Mouse (Mus musculus) MEL (cell line): Measurements from ENCODE around the gene Ncam1. TPM values are rescaled to one million over a fixed set of nuclear protein-coding genes. Genes with fewer than 3 reads are reported as not detected.

ENCODE experiments used
- DNase-seq: peaks from one replicate; pipeline ENCODE4 v3.0.0; 2011; ENCODE audit warnings: low read depth, low spot score
- H3K27ac ChIP-seq: 2 replicates; pipeline ENCODE4 v1.5.1; 2012; ENCODE audit warnings: low read depth, mild to moderate bottlenecking, control low read depth, low read length, moderate library complexity; ENCODE audit not compliant: control insufficient read depth
- H3K27me3 ChIP-seq, 2 experiments: fragments of 150-350 bp in 1 of 2; sonication (generic) in 1 of 2; 2 replicates each; pipeline ENCODE4 v1.6.1; 2012; ENCODE audit warnings: low read length in 2 of 2, mild to moderate bottlenecking in 2 of 2, improper control_type of control experiment in 1 of 2, moderate library complexity in 1 of 2; ENCODE audit not compliant: insufficient read depth in 2 of 2, control insufficient read depth in 1 of 2
- H3K36me3 ChIP-seq, 2 experiments: 2 replicates each; pipeline ENCODE4 v1.6.1; 2012 to 2014; ENCODE audit warnings: low read length in 2 of 2, improper control_type of control experiment in 1 of 2, inconsistent platforms in 1 of 2, mild to moderate bottlenecking in 1 of 2; ENCODE audit not compliant: insufficient read depth in 2 of 2, control insufficient read depth in 1 of 2
- H3K4me1 ChIP-seq, 2 experiments: fragments of 150-350 bp in 1 of 2; sonication (generic) in 1 of 2; 2 replicates each; pipeline ENCODE4 v1.6.1; 2012; ENCODE audit warnings: low read length in 2 of 2, improper control_type of control experiment in 1 of 2, mild to moderate bottlenecking in 1 of 2; ENCODE audit not compliant: insufficient read depth in 2 of 2, control insufficient read depth in 1 of 2
- H3K4me3 ChIP-seq, 2 experiments: fragments of 150-350 bp in 1 of 2; sonication (generic) in 1 of 2; 2 replicates each; pipeline ENCODE4 v1.5.1; 2012; ENCODE audit warnings: low read depth in 2 of 2, low read length in 2 of 2, mild to moderate bottlenecking in 2 of 2, moderate library complexity in 2 of 2, control low read depth in 1 of 2, improper control_type of control experiment in 1 of 2; ENCODE audit not compliant: control insufficient read depth in 1 of 2, insufficient read depth in 1 of 2
- H3K79me2 ChIP-seq: 2 replicates; pipeline ENCODE4 v1.6.1; 2012; ENCODE audit warnings: mild to moderate bottlenecking, low read length, moderate library complexity; ENCODE audit not compliant: control insufficient read depth, poor library complexity, insufficient read depth
- H3K9ac ChIP-seq: 2 replicates; pipeline ENCODE4 v1.6.1; 2012; ENCODE audit warnings: low read depth, mild to moderate bottlenecking, control low read depth, low read length, moderate library complexity; ENCODE audit not compliant: control insufficient read depth, poor library complexity, severe bottlenecking
- H3K9me3 ChIP-seq: fragments of 150-350 bp; sonication (generic); replicated peaks from 2 replicates; pipeline ENCODE4 v1.6.1; 2012; ENCODE audit warnings: mild to moderate bottlenecking, low read length, improper control_type of control experiment, moderate library complexity; ENCODE audit not compliant: insufficient read depth
- CHD1 ChIP-seq: IDR thresholded peaks from 2 replicates; pipeline ENCODE4 v1.6.1; 2012; ENCODE audit warnings: low read depth, mild to moderate bottlenecking, inconsistent platforms, low read length, improper control_type of control experiment
- CTCF ChIP-seq, 3 experiments: IDR thresholded peaks in 2 of 3; conservative IDR thresholded peaks in 1 of 3; 2 replicates each; pipeline ENCODE4 v1.5.1; 2011 to 2012; ENCODE audit warnings: low read length in 3 of 3, low read depth in 2 of 3, mild to moderate bottlenecking in 2 of 3, improper control_type of control experiment in 1 of 3, inconsistent platforms in 1 of 3, mixed read lengths in 1 of 3, moderate library complexity in 1 of 3; ENCODE audit not compliant: control insufficient read depth in 1 of 3, insufficient read depth in 1 of 3, poor library complexity in 1 of 3, severe bottlenecking in 1 of 3
- E2F4 ChIP-seq: IDR thresholded peaks from 2 replicates; pipeline ENCODE4 v1.6.1; 2011; ENCODE audit warnings: low read depth, low read length, improper control_type of control experiment, borderline replicate concordance
- ELF1 ChIP-seq: IDR thresholded peaks from 2 replicates; pipeline ENCODE4 v1.6.1; 2014; ENCODE audit warnings: low read depth, mild to moderate bottlenecking, inconsistent platforms, low read length, improper control_type of control experiment, moderate library complexity
- EP300 ChIP-seq, 2 experiments: IDR thresholded peaks; 2 replicates each; pipeline ENCODE4 v1.6.1; 2011; ENCODE audit warnings: improper control_type of control experiment in 2 of 2, low read length in 2 of 2, low read depth in 1 of 2, mild to moderate bottlenecking in 1 of 2
- ETS1 ChIP-seq: IDR thresholded peaks from 2 replicates; pipeline ENCODE4 v1.6.1; 2012; ENCODE audit warnings: low read depth, mild to moderate bottlenecking, inconsistent platforms, low read length, improper control_type of control experiment, moderate library complexity
- GABPA ChIP-seq: IDR thresholded peaks from 2 replicates; pipeline ENCODE4 v1.6.1; 2012; ENCODE audit warnings: low read depth, mild to moderate bottlenecking, inconsistent platforms, low read length, improper control_type of control experiment, moderate library complexity
- GATA1 ChIP-seq: IDR thresholded peaks from 2 replicates; pipeline ENCODE4 v1.6.1; 2011; ENCODE audit warnings: low read depth, low read length, improper control_type of control experiment
- HCFC1 ChIP-seq: IDR thresholded peaks from 2 replicates; pipeline ENCODE4 v1.6.1; 2012; ENCODE audit warnings: low read depth, mild to moderate bottlenecking, inconsistent platforms, low read length, improper control_type of control experiment, moderate library complexity
- JUND ChIP-seq: IDR thresholded peaks from 2 replicates; pipeline ENCODE4 v1.6.1; 2011; ENCODE audit warnings: low read depth, mild to moderate bottlenecking, improper control_type of control experiment, low read length
- KAT2A ChIP-seq: conservative IDR thresholded peaks from 2 replicates; pipeline ENCODE4 v1.6.1; 2012; ENCODE audit warnings: low read depth, low read length, improper control_type of control experiment, inconsistent platforms
- MAFK ChIP-seq: IDR thresholded peaks from 2 replicates; pipeline ENCODE4 v1.6.1; 2011; ENCODE audit warnings: low read depth, mild to moderate bottlenecking, low read length, improper control_type of control experiment, borderline replicate concordance
- MEF2A ChIP-seq: IDR thresholded peaks from 2 replicates; pipeline ENCODE4 v1.6.1; 2014; ENCODE audit warnings: low read depth, mild to moderate bottlenecking, inconsistent platforms, low read length, improper control_type of control experiment; ENCODE audit not compliant: poor library complexity, insufficient replicate concordance, severe bottlenecking; ENCODE audit errors: extremely low read depth
- MYB ChIP-seq: IDR thresholded peaks from 2 replicates; pipeline ENCODE4 v1.6.1; 2011; ENCODE audit warnings: mild to moderate bottlenecking, low read depth, low read length, improper control_type of control experiment
- MYC ChIP-seq: IDR thresholded peaks from 2 replicates; pipeline ENCODE4 v1.6.1; 2011; ENCODE audit warnings: low read depth, mild to moderate bottlenecking, low read length, improper control_type of control experiment, moderate library complexity
- POLR2A ChIP-seq, 2 experiments: IDR thresholded peaks; 2 replicates each; pipeline ENCODE4 v1.6.1; 2011 to 2012; ENCODE audit warnings: low read length in 2 of 2, mild to moderate bottlenecking in 2 of 2, control low read depth in 1 of 2, improper control_type of control experiment in 1 of 2, low read depth in 1 of 2, moderate library complexity in 1 of 2; ENCODE audit not compliant: control insufficient read depth in 1 of 2, insufficient read depth in 1 of 2, poor library complexity in 1 of 2
- POLR2AphosphoS2 ChIP-seq: IDR thresholded peaks from 2 replicates; pipeline ENCODE4 v1.6.1; 2011; ENCODE audit warnings: low read length, improper control_type of control experiment
- POLR2AphosphoS5 ChIP-seq: IDR thresholded peaks from 2 replicates; pipeline ENCODE4 v1.6.1; 2012; ENCODE audit warnings: low read depth, borderline replicate concordance, mild to moderate bottlenecking, inconsistent platforms, low read length, moderate library complexity, mixed read lengths
- RAD21 ChIP-seq: IDR thresholded peaks from 2 replicates; pipeline ENCODE4 v1.6.1; 2011; ENCODE audit warnings: mild to moderate bottlenecking, low read depth, low read length, improper control_type of control experiment
- RCOR1 ChIP-seq: IDR thresholded peaks from 2 replicates; pipeline ENCODE4 v1.6.1; 2012; ENCODE audit warnings: low read depth, mild to moderate bottlenecking, inconsistent platforms, low read length, improper control_type of control experiment
- SMC3 ChIP-seq: IDR thresholded peaks from 2 replicates; pipeline ENCODE4 v1.6.1; 2011; ENCODE audit warnings: low read depth, low read length, improper control_type of control experiment
- TAL1 ChIP-seq: IDR thresholded peaks from 2 replicates; pipeline ENCODE4 v1.6.1; 2012; ENCODE audit warnings: mild to moderate bottlenecking, inconsistent platforms, low read length, moderate library complexity, mixed read lengths
- TBP ChIP-seq: IDR thresholded peaks from 2 replicates; pipeline ENCODE4 v1.8.0; 2011; ENCODE audit warnings: low read depth, low read length, improper control_type of control experiment
- UBTF ChIP-seq: IDR thresholded peaks from 2 replicates; pipeline ENCODE4 v1.6.1; 2012; ENCODE audit warnings: low read depth, mild to moderate bottlenecking, inconsistent platforms, low read length, improper control_type of control experiment, moderate library complexity, borderline replicate concordance; ENCODE audit not compliant: insufficient read depth
- USF2 ChIP-seq, 2 experiments: IDR thresholded peaks; 2 replicates each; pipeline ENCODE4 v1.6.1; 2011 to 2012; ENCODE audit warnings: improper control_type of control experiment in 2 of 2, low read length in 2 of 2, borderline replicate concordance in 1 of 2, inconsistent platforms in 1 of 2, low read depth in 1 of 2, mild to moderate bottlenecking in 1 of 2; ENCODE audit not compliant: insufficient read depth in 1 of 2
- ZC3H11A ChIP-seq: IDR thresholded peaks from 2 replicates; pipeline ENCODE4 v1.6.1; 2012; ENCODE audit warnings: low read depth, mild to moderate bottlenecking, inconsistent platforms, low read length, improper control_type of control experiment
- ZKSCAN1 ChIP-seq: IDR thresholded peaks from 2 replicates; pipeline ENCODE4 v1.6.1; 2012; ENCODE audit warnings: low read depth, mild to moderate bottlenecking, inconsistent platforms, low read length, improper control_type of control experiment, moderate library complexity
- polyA plus RNA-seq, 2 experiments: library from polyadenylated mRNA; stranded (reverse) in 1 of 2; unstranded in 1 of 2; fragments of >175 nt in 1 of 2; fragments of >200 nt in 1 of 2; gene quantifications; 2 replicates each; pipeline versions ENCODE4 v1.2.1 to v1.2.4; 2012; ENCODE audit warnings: low replicate concordance in 2 of 2, low read depth in 1 of 2; ENCODE audit not compliant: insufficient read length in 2 of 2, insufficient read depth in 1 of 2, missing spikeins in 1 of 2
- total RNA-seq: library from RNA; depleted of rRNA; stranded (reverse); fragments of 300-350 nt; gene quantifications from 2 replicates; pipeline ENCODE4 v1.2.3, GENCODE M21; 2012

Ncam1 gene
- total and polyA plus RNA-seq, 3 experiments = not detected

GRCm38 (mm10) chr9:49739935-49740334 lies 58.8 kb downstream of the Ncam1 start:
- Histone ChIP-seq H3K27me3 (no peaks in the 10 kb centered on the region), H3K79me2 (no peaks in the 10 kb centered on the region), H3K9ac (no peak overlapping the region), H3K27ac (no peak overlapping the region), H3K4me1 (no peaks in the 10 kb centered on the region), H3K36me3 (no peaks in the 10 kb centered on the region), H3K4me3 (no peak overlapping the region), H3K9me3 (no peaks in the 10 kb centered on the region)
- DNase-seq = no peak
- no peak for TF ChIP-seq SMC3
- no peak for TF ChIP-seq UBTF
- no peak for TF ChIP-seq ZKSCAN1
- no peak for TF ChIP-seq CTCF (IDR thresholded peaks at IDR 0.05 in 2 of 3, conservative IDR thresholded peaks at IDR 0.05 in 1 of 3; ENCODE audit: control insufficient read depth in 1 of 3, insufficient read depth in 1 of 3, low read depth in 2 of 3, low read length in 3 of 3, poor library complexity in 1 of 3, severe bottlenecking in 1 of 3)
- TF ChIP-seq MYC = no peak
- no peak for TF ChIP-seq HCFC1
- no peak for TF ChIP-seq TAL1
- no peak for TF ChIP-seq RCOR1
- TF ChIP-seq KAT2A = no peak
- TF ChIP-seq POLR2A (IDR thresholded peaks at IDR 0.05; ENCODE audit: control insufficient read depth in 1 of 2, insufficient read depth in 1 of 2, low read depth in 1 of 2, low read length in 2 of 2, poor library complexity in 1 of 2) = no peak
- no peak for TF ChIP-seq MYB
- TF ChIP-seq ELF1 = no peak
- no peak for TF ChIP-seq POLR2AphosphoS2
- no peak for TF ChIP-seq POLR2AphosphoS5
- no peak for TF ChIP-seq USF2 (IDR thresholded peaks at IDR 0.05; ENCODE audit: borderline replicate concordance in 1 of 2, insufficient read depth in 1 of 2, low read depth in 1 of 2, low read length in 2 of 2)
- no peak for TF ChIP-seq CHD1
- no peak for TF ChIP-seq E2F4
- TF ChIP-seq ZC3H11A = no peak
- TF ChIP-seq MAFK = no peak
- no peak for TF ChIP-seq MEF2A

- Histone ChIP-seq H3K4me1 (no peaks in the 10 kb centered on the region), H3K9me3 (no peaks in the 10 kb centered on the region), H3K9ac (no peak overlapping the region)
- TF ChIP-seq ZC3H11A = no peak
- no peak for TF ChIP-seq GABPA
- no peak for TF ChIP-seq USF2 (IDR thresholded peaks at IDR 0.05; ENCODE audit: borderline replicate concordance in 1 of 2, insufficient read depth in 1 of 2, low read depth in 1 of 2, low read length in 2 of 2)
- no peak for TF ChIP-seq TBP
- TF ChIP-seq RAD21 = no peak
- no peak for TF ChIP-seq EP300 (IDR thresholded peaks at IDR 0.05; ENCODE audit: low read depth in 1 of 2, low read length in 2 of 2)
- TF ChIP-seq JUND = no peak
- no peak for TF ChIP-seq ETS1
- no peak for TF ChIP-seq GATA1
- no peak for TF ChIP-seq MYB
- TF ChIP-seq E2F4 = no peak
- TF ChIP-seq MYC = no peak
- TF ChIP-seq, all 39 proteins: peak for 0
- H3K4me3 ChIP-seq = no peak overlapping the region
- H3K36me3 ChIP-seq = no peaks in the 10 kb centered on the region
- DNase-seq = no peak
- no peaks in the 10 kb centered on the region for H3K79me2 ChIP-seq
- no peak overlapping the region for H3K27ac ChIP-seq
- H3K27me3 ChIP-seq = no peaks in the 10 kb centered on the region
Measured at GRCm38 (mm10) chr9:49738546-49738945, 60.2 kb downstream of the Ncam1 start.
